Mouse (Mus musculus): ENCODE measurements around the gene Fcgr3. TPM values are rescaled to one million over a fixed set of nuclear protein-coding genes. Genes with fewer than 3 reads are reported as not detected.

Fcgr3 gene
- polyA plus RNA-seq, 1 experiment from 2014 or later: 37.4 TPM

- H3K27me3 ChIP-seq (replicated peaks; ENCODE audit: insufficient read depth, low read length): 0 out of 2 replicates have a peak, but pooled peaks cover 6% of the 10 kb centered on the region
- TF ChIP-seq CTCF (IDR thresholded peaks at IDR 0.05) (no peak), EP300 (IDR thresholded peaks at IDR 0.05) (no peak)
- peak overlapping the region; percentile 53 for H3K4me3 ChIP-seq (ENCODE audit: low read depth, low read length)
- H3K9ac ChIP-seq (replicated peaks; ENCODE audit: low read depth): 0 out of 2 replicates have a peak overlapping the region, but pooled peaks have one; percentile 29
- H3K27ac ChIP-seq (ENCODE audit: low read length): no peak overlapping the region
- ATAC-seq (0 out of 2 replicates have a peak, but pooled peaks have one; percentile 23), DNase-seq (ENCODE audit: low spot score) (peak; percentile 74)
- H3K4me2 ChIP-seq (replicated peaks; ENCODE audit: low read depth, low read length): peak overlapping the region; percentile 88
- 0 out of 2 replicates have a peak, but pooled peaks cover 2% of the 10 kb centered on the region for H3K4me1 ChIP-seq (ENCODE audit: insufficient read depth, low read depth, low read length)
- no peaks in the 10 kb centered on the region for H3K36me3 ChIP-seq (ENCODE audit: insufficient read depth, low read length)
- under 1% methylated on average over 20 of the region's 20 CpGs for WGBS
- no peaks in the 10 kb centered on the region for H3K9me3 ChIP-seq (ENCODE audit: low read length)
Observed at GRCm38 (mm10) chr1:171033756-171034155, 31.0 kb downstream of the Fcgr3 start.

- 0 out of 2 replicates have a peak overlapping the region, but pooled peaks have one; percentile 29 for H3K9ac ChIP-seq (replicated peaks; ENCODE audit: low read depth)
- H3K27me3 ChIP-seq (replicated peaks; ENCODE audit: insufficient read depth, low read length): 0 out of 2 replicates have a peak, but pooled peaks cover 6% of the 10 kb centered on the region
- under 1% methylated on average over 16 of the region's 16 CpGs for WGBS
- H3K9me3 ChIP-seq (ENCODE audit: low read length): no peaks in the 10 kb centered on the region
- TF ChIP-seq CTCF (IDR thresholded peaks at IDR 0.05) (no peak), EP300 (IDR thresholded peaks at IDR 0.05) (no peak)
- no peak for ATAC-seq
- no peaks in the 10 kb centered on the region for H3K36me3 ChIP-seq (ENCODE audit: insufficient read depth, low read length)
- no peak for DNase-seq (ENCODE audit: low spot score)
- H3K4me1 ChIP-seq (ENCODE audit: insufficient read depth, low read depth, low read length): 0 out of 2 replicates have a peak, but pooled peaks cover 2% of the 10 kb centered on the region
- H3K4me2 ChIP-seq (replicated peaks; ENCODE audit: low read depth, low read length): peak overlapping the region; percentile 88
- H3K4me3 ChIP-seq (ENCODE audit: low read depth, low read length): peak overlapping the region; percentile 53
- H3K27ac ChIP-seq (ENCODE audit: low read length): no peak overlapping the region
Observed at GRCm38 (mm10) chr1:171033196-171033595, 31.5 kb downstream of the Fcgr3 start.

- Histone ChIP-seq H3K9me3 (ENCODE audit: low read length) (no peaks in the 10 kb centered on the region), H3K9ac (replicated peaks; ENCODE audit: low read depth) (no peak overlapping the region), H3K4me1 (ENCODE audit: insufficient read depth, low read depth, low read length) (0 out of 2 replicates have a peak, but pooled peaks cover 2% of the 10 kb centered on the region), H3K4me3 (ENCODE audit: low read depth, low read length) (peak overlapping the region; percentile 53), H3K27ac (ENCODE audit: low read length) (no peak overlapping the region), H3K4me2 (replicated peaks; ENCODE audit: low read depth, low read length) (peak overlapping the region; percentile 88), H3K27me3 (replicated peaks; ENCODE audit: insufficient read depth, low read length) (0 out of 2 replicates have a peak, but pooled peaks cover 6% of the 10 kb centered on the region), H3K36me3 (ENCODE audit: insufficient read depth, low read length) (no peaks in the 10 kb centered on the region)
- no peak for ATAC-seq
- WGBS: 3% methylated on average over 9 of the region's 10 CpGs
- DNase-seq (ENCODE audit: low spot score): no peak
- no peak for TF ChIP-seq CTCF (IDR thresholded peaks at IDR 0.05)
- no peak for TF ChIP-seq EP300 (IDR thresholded peaks at IDR 0.05)
Observed at GRCm38 (mm10) chr1:171032691-171033090, 32.0 kb downstream of the Fcgr3 start.

GRCm38 (mm10) chr1:171031752-171032151 is 33.0 kb downstream of the Fcgr3 start:
- no peak overlapping the region for H3K27ac ChIP-seq (ENCODE audit: low read length)
- no peaks in the 10 kb centered on the region for H3K9me3 ChIP-seq (ENCODE audit: low read length)
- H3K4me2 ChIP-seq (replicated peaks; ENCODE audit: low read depth, low read length): no peak overlapping the region
- TF ChIP-seq CTCF (IDR thresholded peaks at IDR 0.05) (no peak), EP300 (IDR thresholded peaks at IDR 0.05) (no peak)
- H3K36me3 ChIP-seq (ENCODE audit: insufficient read depth, low read length): no peaks in the 10 kb centered on the region
- 0 out of 2 replicates have a peak, but pooled peaks cover 2% of the 10 kb centered on the region for H3K4me1 ChIP-seq (ENCODE audit: insufficient read depth, low read depth, low read length)
- DNase-seq (ENCODE audit: low spot score) (no peak), ATAC-seq (no peak)
- H3K9ac ChIP-seq (replicated peaks; ENCODE audit: low read depth): no peak overlapping the region
- 78% methylated on average over 3 of the region's 3 CpGs for WGBS
- 0 out of 2 replicates have a peak, but pooled peaks cover 6% of the 10 kb centered on the region for H3K27me3 ChIP-seq (replicated peaks; ENCODE audit: insufficient read depth, low read length)
- no peak overlapping the region for H3K4me3 ChIP-seq (ENCODE audit: low read depth, low read length)

GRCm38 (mm10) chr1:171019311-171019950 is 45.3 kb downstream of the Fcgr3 start:
- WGBS: 50% methylated on average over 7 of the region's 7 CpGs

GRCm38 (mm10) chr1:171018737-171019136 is 46.0 kb downstream of the Fcgr3 start, which contains the start of gene Fcgr4:
TSS of gene Fcgr4 (plus strand) at chr1:171018920.
- Histone ChIP-seq H3K36me3 (ENCODE audit: insufficient read depth, low read length) (no peaks in the 10 kb centered on the region), H3K9me3 (ENCODE audit: low read length) (no peaks in the 10 kb centered on the region), H3K27ac (ENCODE audit: low read length) (no peak within 1 kb of the TSS), H3K4me3 (ENCODE audit: low read depth, low read length) (no peak within 1 kb of the TSS), H3K27me3 (replicated peaks; ENCODE audit: insufficient read depth, low read length) (no peaks in the 10 kb centered on the region), H3K4me2 (replicated peaks; ENCODE audit: low read depth, low read length) (no peak within 1 kb of the TSS), H3K4me1 (ENCODE audit: insufficient read depth, low read depth, low read length) (no peaks in the 10 kb centered on the region), H3K9ac (replicated peaks; ENCODE audit: low read depth) (no peak within 1 kb of the TSS)
- no peak for DNase-seq (ENCODE audit: low spot score)
- WGBS: 89% methylated on average over 2 of the region's 2 CpGs
- TF ChIP-seq CTCF (IDR thresholded peaks at IDR 0.05): no peak
- no peak for TF ChIP-seq EP300 (IDR thresholded peaks at IDR 0.05)
- ATAC-seq: no peak

More at GRCm38 (mm10) chr1:171019311-171019950, 45.3 kb downstream of the Fcgr3 start:
- Histone ChIP-seq H3K9me3 (ENCODE audit: low read length) (no peaks in the 10 kb centered on the region), H3K27ac (ENCODE audit: low read length) (no peak overlapping the region), H3K36me3 (ENCODE audit: insufficient read depth, low read length) (no peaks in the 10 kb centered on the region), H3K9ac (replicated peaks; ENCODE audit: low read depth) (no peak overlapping the region), H3K4me2 (replicated peaks; ENCODE audit: low read depth, low read length) (no peak overlapping the region), H3K27me3 (replicated peaks; ENCODE audit: insufficient read depth, low read length) (no peaks in the 10 kb centered on the region), H3K4me1 (ENCODE audit: insufficient read depth, low read depth, low read length) (no peaks in the 10 kb centered on the region), H3K4me3 (ENCODE audit: low read depth, low read length) (no peak overlapping the region)
- no peak for ATAC-seq
- no peak for DNase-seq (ENCODE audit: low spot score)
- TF ChIP-seq CTCF (IDR thresholded peaks at IDR 0.05) (no peak), EP300 (IDR thresholded peaks at IDR 0.05) (no peak)
